Mouse (Mus musculus): ENCODE data around the gene Crtac1.

Crtac1 gene

DNA sequence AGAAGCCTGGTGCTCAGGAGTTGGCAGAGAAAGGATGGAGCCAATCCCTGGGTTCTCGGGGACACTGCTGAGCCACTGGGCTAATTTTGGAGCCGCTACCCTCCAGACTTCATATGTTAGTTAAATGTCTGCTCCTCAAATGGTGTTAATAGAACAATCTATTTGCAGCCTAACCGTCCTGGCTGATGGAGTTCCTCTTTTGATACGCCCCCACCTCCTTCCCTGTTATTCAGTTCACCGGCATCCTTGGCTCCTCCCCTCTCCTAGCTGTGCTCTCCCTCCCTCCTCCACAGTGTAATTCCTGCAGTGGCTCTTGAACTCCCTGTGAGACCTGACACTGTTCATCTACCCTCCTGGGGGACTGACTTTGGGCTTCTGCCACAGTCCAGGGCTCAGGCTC, 185.0 kb downstream of the Crtac1 start:
- DNase-seq (ENCODE audit: extremely low read depth, insufficient read length, low spot score), result no peak

DNA sequence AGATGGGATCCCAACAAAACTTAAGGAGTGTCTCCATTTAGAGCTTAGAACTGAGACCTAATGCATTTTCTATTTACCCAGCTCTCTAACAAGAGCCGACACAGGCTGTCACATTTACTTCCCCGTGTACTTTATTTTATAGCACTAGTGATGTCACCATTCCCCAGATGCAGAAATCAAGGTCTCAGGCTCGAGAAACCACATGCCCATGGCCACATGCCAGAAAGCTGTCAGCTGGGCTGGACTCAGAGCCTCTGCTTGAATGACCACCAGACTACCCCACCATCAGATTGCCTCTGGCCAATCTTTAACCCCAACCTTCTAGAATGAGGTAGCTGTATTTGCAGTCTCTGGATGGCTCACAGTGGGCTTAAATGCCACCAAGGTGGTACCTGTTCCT, 188.2 kb downstream of the Crtac1 start:
- no peak for DNase-seq (ENCODE audit: extremely low read depth, insufficient read length, low spot score)

DNA sequence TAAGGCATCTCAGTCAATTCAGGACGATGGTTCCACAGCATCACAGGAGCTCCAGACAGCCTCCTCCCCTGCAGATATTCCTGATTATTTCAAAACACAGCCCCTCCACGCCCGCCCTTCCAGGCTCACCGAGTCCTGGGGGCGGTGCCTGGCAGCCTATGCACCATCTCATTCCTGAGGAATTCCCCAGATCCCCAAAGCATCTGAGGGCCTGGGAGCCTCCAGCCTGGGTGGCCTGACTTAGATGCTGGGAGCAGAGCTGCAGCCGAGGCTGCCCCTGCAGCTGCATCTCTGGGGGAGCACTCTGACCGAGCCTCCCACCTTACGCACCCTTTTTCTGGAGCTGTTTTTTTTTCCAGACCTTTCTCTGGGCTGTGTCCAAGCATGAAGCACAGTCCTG, 190.7 kb downstream of the Crtac1 start:
- DNase-seq (ENCODE audit: extremely low read depth, insufficient read length, low spot score), result peak; percentile 86

DNA sequence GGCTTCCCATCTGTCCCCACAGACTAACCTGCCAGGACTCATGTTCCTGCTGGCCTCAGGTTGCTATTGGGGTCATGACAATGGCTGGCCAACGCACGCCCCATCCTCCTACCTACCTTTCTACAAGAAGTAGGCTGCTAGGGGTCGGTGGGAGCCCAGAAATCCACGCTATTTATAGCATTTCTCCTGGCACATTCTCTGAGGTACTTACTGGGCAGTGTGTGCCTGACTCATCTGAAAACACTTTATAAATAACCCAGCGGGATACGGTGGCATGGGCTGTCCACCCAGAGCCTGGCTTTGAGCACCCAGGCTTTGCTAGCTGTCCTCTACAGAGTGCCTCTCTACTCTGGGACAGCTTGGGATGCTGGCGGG, 193.3 kb downstream of the Crtac1 start:
- peak; percentile 69 for DNase-seq (ENCODE audit: extremely low read depth, insufficient read length, low spot score)

DNA sequence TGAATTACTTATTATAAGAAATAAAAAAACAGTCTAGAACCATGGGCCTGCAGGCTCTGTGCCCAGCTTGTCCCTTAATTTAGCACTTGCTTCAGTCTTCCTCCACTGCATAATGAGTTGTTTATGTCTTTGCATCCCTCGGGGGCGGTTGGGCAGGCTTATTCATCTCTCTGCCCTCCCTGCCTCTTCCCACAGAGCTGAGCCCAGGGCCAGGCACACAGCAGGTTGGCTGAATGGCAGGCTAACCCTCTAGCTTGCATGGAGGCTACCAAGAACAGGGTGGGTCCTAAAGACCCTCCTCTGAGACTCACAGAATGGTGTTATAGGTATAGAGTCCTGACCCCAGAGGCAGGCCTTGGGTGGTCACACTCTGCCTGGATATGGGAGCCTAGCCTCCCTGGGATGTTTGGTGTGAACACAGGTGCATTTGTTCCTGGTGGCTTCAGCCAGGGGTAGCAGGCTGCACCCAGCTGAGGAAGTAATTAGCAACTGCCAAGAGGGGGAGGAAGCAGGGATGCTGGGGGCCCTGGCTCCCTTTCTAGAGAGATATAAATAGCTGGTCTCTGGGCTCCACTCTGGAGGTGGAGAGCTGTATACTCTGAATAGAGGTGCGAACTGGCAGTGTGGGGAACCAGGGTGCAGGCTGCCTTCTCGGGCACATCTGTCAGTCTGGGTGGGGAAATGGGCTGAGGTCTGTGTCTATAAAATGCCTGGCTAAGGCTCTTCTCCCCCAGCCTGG, 193.8 kb downstream of the Crtac1 start:
- no peak for DNase-seq (ENCODE audit: extremely low read depth, insufficient read length, low spot score)
